Mouse (Mus musculus) spleen, adult 12 weeks (tissue): ENCODE results near the gene S100g.

Experiments used
- DNase-seq: peaks from one replicate; pipeline ENCODE4 v3.0.0; 2022; ENCODE audit warnings: low spot score

The S100g gene

DNA sequence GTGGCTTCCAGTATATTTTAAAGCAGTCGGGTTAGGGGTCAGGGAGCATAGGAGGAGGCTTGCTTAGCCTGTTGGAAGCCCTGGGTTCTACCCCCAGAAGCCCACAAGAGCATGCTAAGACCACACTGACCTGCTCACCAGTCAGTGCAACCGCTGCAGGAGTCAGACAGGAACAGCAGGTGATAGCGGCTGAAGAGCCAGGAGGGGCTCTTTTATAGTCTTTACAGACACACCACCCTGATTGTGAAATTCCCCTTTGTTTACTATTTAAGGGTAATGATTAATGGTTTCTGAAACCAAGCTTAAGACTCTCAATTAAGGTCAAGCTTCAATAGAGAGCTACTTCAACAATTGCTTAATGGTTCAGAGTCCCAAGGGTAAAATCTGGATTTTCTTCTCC lies at the start of gene S100g:
Gene S100g, minus strand, starts transcription at position 217 of the 400 bp plus-strand sequence.
- no peak for DNase-seq

DNA sequence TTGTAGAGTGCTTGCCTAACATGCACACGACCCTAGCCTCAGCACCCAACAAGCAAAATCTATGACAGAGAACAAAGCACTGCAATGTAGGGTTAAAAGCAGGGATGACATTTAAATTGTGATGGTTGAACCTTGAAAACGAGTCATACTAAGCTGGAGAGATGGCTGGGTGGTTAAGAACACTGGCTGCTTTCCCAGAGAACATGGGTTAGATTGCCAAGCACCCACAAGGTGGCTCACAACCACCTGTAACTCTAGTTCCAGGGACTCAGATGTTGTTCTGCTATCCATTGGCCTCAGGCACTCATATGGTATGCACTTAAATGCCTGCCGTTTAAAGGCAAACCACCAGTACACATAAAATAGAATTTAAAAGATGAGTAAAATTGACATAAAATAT lies 27.7 kb upstream of the S100g start:
- DNase-seq: no peak

DNA sequence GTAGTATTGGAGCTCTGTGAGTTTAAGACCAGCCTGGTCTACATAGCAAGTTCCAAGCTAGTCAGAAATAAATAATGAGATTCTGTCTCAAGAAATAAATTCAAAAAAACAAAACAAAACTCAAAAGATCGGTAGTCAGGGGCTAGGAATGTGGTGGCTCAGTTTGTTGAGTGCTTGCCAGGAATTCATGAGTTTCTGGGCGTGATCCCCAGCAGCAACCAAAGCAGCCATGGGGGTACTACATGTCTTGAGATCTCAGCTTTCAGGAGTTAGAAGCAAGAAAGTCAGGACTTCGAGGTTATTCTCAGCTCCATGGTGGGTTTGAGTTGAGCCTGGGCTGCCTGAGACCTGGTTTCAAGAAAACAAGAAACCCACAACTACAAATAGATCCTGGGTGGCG lies 27.0 kb upstream of the S100g start:
- DNase-seq: no peak

DNA sequence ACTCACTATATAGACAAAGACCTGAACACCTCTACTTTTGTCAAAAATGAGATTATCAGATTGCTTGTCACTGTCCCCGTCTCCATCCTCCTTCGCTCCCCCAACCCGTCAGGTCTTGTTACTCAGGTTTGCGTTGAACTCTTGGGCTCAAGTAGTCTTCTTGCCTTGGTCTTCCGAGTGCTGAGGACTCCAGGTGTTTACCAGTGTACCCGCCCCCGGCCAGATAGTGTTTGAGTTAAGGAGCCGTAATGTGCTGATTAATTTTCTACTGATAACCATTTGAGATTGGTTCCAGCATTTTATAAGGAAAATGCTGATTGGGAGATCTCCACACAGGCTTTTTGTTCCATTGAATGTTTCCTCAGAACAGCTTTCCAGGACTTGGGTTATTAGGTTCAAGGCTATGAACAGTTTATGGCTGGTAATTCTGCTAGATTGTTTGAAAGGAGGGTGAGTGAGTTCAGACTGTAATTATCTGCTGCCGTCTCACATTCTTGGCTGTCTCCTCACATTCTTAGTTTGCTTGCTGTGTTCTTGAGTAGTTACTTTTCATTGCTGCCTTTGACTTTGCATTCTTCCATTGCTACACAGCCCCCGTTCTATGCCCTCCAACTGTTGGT lies 22.6 kb upstream of the S100g start:
- no peak for DNase-seq

DNA sequence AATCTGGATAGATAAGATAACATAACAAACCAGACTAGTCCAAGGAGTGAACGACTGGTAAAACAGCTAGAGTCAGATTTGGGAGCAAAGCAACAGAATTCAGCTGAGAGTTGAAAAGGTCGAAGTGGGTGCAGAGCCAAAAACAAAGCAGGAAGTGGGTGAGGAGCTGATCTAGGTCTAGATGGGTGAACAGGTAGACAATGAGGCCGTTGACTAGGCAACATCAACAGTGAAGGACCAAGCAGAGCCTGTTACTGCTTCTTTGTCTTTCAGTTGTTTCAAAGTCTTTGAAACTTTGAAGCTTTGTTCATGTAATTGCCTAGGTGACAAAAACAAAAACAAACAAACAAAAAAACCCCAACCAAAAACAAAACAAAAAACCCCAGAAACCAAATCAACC lies 11.8 kb upstream of the S100g start:
- no peak for DNase-seq

DNA sequence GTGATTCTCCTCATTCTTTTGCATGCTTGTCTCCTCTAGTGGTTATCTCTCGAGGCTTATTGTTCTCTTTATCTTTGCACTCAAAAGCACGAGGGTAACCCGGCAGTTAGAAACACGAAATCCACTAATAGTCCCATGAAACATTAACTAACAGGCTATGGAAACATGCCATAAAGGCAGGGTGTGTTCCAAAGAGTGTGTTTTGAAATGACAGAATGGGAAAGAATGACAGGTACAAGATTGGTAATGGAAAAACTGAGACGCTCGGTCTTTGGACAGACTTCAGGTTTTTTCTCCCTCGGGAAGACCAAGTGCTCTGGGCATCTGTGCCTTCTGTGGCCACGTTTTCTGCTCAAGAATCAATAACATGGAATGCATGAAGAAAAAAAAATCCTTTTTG lies 3.1 kb upstream of the S100g start:
- DNase-seq: no peak

DNA sequence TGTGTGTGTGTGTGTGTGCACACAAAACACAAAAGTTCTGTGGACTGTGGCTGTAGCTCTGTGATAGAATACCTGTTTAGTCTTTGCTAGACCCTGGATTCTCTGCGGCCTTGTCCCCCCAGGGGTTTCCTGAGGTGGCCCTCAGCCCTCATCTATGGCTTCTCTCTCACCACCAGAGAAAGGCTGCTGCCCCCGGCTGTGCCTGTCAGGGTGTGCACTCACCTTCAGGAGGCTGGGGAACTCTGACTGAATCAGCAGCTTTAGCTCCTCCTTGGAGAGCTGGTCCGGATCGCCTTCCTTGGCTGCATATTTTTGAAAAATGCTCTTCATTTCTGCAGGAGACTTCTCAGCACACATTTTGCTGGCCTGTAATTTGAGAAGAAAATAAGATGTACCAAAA lies 559 bp downstream of the S100g start:
- DNase-seq: no peak

DNA sequence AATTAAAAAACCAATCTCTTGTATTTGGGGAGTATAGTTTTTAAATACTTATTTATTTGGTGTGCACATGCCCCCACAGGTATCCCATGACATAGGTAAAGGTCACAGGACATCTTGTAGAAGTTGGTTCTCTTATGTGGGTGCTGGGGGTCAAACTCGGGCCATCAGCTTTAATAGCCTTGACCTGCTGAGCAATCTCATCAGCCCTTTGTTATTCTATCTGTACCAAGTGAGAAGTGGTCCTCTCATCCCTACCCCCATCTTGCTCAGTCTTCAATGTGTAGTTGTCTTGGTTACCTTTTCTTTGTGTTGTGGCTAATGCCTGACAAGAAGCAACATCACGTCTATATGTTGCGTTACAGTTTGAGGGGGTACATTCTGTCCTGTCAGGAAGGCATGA lies 6.5 kb downstream of the S100g start:
- DNase-seq: no peak

DNA sequence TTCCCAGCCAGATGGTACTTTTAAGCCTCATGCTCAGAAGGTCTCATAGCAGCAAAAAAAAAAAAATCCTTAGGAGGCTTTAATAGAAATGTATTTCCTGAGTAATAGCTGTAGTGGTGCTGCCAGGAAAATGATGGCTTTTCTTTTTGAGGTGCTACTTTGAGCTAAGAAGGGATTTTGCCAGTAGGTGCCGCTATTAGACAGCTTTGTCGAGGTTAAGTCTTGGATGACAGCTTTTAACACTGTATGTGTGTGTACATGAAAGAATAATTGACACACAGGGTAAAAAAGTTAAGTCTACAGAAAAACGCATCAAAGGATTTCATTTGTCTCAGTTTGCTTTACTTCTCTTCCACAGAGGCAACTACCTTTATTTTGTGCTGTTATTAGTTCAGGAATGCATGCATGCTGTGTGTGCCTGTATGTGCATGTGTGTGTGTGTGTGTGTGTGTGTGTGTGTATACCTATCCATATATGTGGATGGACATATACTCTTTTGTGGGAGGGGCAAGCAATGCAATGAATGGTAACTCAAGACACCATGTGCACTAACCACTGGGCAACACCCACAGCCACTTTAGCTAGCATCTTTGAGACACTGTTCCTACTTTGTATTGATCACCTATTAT lies 14.5 kb downstream of the S100g start:
- no peak for DNase-seq

DNA sequence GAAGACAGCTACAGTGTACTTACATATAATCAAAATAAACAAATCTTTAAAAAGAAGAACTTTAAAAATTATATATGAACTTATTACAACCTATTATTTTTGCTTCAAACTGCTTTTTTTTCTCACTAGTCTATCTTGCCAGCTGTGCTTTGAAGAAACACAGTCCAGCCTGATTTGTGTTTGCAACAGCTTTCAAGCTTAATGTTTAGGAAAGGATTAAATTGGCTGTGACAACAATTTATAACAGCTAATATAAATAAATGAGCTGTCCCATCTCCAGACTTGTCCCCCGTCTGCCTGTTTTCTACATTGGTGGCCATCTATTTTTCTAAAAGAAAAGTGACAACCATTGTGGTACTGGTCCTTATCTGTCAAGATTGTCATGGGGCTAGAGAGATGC lies 22.4 kb downstream of the S100g start:
- DNase-seq: no peak

DNA sequence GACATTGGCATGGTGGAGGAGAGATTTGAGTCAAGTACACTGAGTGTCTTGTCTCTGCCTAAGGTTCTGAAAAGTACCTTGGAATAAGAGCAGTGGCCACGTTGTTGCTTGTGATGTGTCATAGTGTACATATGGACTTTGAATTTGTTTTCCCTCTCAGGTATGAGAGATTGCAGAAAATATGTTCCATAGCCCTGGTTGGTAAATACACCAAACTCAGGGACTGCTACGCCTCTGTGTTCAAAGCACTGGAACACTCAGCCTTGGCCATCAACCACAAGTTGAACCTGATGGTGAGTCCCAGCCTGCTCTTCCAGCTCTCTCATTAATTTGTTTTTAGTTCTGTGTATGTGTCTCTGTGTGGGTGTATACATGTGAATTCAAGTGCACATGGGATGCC lies 32.9 kb downstream of the S100g start:
- DNase-seq: no peak

DNA sequence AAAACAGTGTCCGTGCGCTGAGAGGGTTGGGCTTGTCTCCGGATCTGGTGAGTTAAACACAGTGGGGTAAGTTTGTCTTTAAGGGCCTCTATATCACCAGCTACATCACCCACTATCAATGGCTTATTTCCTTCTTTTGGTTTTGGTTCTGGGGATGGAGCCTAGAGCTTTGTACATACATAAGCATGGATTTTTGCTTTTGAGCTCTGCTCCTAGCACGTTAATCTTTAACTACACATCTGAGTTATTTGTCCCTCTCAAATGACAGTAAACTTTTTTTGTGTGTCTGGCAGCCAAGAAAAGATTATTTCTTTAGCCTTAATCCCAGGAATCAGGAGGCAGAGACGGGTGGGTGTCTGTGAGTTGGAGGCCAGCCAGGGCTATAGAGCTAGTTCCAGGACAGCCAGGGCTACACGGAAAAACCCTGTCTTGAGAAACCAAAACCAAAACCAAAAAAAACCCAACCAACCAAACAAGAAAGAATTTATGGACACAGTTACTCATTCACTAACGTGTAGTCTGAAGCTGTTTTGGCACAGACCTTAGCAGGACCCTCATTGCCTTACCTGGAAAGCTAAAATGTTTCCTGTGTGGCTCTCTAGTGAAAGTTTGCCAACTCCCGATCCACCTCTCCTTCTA lies 42.8 kb downstream of the S100g start:
- no peak for DNase-seq

DNA sequence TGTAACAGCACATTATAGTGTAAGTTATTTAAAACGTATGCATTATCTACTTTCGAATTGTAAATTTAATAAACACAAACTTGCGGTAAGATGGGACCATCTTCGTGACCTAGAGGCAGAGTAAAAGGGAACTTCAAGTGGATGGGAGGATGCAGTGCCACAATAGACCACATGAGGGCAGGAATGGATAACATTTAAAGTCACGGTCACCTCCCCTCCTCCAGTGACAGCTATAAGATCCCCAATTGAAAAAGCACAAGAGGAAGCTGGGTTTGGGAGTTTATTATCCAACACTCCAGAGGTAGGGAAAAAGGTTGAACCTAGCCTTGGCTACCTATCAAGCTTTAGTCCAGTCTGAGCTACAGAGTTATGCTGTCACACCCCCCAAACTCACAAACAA lies 48.7 kb downstream of the S100g start:
- DNase-seq: peak; percentile 5

DNA sequence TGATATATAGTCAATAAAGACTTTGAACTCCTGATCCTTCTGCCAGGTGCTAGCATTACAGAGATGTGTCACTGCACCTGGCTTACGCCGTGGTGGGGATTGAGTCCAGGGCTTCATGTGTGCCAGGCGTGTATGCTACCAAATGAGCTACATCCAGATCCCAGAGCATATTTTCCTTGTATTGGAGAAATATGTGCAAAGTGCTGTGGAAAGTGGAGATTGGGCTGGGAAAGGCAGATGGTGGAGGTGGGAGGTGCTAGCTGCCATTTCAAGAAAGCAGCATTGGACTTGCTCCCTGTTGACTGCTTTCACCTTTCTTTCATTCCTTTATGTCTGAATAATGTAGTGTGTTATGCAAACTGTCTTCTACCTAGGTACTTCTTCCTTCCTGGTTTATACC lies 50.7 kb downstream of the S100g start:
- no peak for DNase-seq
